Mouse (Mus musculus) left cerebral cortex, adult 11 months (tissue): ENCODE data around the gene Aco1.
"Not testable (repeated sequence)": the region's sequence is repeated elsewhere in the genome, so short reads cannot be mapped to it uniquely, and the experiment has no call there.

ENCODE experiments used
- DNase-seq: peaks from one replicate; pipeline ENCODE4 v3.0.0; 2022; ENCODE audit warnings: low spot score

The Aco1 gene

DNA sequence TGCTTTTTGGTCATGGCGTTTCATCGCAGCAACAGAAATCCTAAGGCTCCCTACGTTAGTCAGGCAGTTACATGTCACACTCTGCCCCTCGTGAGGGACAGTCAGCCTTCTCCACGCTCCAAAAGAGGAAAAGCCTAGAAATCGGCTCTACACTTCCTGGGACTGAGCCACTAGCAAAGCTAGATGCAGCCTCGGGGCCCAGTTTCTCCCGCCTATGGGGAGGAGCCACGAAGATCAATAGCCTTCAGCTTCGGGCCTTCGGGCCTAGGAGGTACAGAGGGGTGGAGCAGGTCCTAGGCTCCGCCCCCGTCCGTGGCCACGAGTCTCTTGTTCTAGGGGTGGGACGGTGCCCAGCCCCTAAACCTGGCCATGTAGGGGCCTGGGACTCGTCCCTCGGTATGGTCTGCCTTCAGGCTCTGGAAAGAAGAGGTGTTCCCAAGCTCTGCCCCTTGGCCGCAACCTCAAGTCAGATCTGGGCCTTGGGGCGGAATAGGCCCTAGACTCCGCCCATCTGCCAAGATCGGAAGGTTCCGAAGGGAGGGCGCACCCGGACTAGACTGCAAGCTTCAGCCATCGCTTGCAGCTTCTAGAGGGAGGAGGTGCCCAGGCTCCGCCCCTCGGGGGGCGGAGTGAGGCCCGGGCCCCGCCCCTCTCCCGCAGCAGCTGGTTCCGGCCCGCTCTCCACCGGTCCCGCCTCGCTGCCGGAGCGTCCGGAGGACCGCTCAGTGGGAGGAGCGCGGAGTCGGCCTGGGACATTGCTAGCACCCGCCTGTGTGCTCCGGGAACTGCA, at the start of gene Aco1:
Aco1 (plus strand) TSS at position 339 of the 790 bp plus-strand sequence.
- DNase-seq = peak; percentile 96

DNA sequence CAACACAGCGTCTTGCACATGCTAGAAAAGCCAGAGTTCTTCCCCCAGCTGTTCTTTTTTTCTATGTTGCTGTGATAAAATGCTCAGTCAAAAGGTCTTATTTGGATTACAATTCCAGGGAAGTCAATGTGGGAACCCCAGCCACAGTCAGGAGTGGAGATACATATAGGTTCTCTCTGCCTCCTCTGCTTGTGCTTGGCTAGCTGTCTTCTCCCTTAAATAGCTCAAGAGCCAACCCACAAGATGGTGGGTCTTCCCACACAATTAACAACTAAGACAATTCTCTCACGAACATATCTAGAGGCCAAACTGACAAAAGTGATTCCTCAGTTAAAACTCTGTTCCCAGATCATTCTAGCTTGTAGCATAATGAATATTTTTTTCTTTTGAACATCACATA, 47.9 kb upstream of the Aco1 start:
- DNase-seq = no peak

DNA sequence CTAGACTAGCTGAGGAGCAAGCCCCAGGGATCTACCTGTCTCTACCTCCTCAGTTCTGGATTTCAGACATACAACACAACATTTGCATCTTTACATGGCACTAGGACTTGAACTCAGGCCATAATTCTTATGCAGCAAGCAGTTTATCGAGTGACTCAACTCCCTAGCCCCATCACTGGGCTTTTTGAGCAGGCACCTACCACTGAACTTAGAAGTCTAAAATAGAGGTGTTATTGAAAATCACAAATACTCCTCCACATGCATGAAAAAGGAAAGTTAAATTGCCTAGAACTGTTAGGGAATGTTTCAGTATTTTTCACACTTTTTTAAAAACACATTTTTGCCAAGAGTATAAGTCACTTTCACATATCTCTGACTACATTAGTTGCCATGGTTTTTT, 39.9 kb upstream of the Aco1 start:
- DNase-seq = peak; percentile 11

DNA sequence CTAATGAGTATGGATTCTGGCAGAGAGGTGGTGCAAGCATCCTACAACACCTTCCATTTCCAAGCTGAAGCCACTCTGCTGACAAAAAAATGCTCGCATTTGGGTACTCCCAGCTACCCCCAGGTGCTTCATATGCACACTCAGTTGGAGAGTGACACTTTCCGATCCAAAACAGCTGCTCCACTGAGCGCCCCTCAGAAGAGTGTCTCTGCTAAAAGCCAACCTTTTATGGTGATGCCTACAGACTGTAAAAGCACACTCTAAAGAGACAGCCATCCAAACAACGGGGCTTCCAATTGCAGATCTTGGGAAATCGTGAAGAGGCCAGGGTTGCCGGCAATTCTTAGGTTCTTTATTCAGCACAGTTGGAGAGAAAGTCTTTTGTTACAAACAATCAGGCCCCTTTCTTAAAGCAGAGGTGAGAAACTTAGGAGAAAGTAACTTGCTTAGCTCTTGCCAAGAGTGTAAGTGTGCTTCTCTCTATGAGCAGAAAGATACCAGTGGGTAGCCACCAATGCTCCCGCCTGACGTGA, 36.8 kb upstream of the Aco1 start:
- no peak for DNase-seq

DNA sequence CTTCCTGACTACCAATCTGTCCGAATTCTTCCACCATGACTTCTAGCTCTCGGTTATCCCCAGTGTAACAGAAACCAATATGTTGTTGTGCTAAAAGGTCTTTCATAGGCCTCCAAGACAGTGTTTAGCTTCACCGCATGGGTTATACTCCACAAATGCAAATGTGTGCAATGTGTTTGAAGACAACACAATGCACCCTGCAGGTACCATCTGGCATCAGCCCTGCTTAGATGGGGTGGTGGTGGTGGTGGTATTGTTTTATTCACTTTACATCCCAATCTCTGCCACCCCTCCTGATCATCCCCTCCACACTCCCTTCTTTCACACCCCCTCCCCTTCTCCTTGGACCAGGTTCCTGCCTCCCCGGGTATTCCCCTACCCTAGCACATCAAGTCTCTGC, 34.9 kb upstream of the Aco1 start:
- no peak for DNase-seq

DNA sequence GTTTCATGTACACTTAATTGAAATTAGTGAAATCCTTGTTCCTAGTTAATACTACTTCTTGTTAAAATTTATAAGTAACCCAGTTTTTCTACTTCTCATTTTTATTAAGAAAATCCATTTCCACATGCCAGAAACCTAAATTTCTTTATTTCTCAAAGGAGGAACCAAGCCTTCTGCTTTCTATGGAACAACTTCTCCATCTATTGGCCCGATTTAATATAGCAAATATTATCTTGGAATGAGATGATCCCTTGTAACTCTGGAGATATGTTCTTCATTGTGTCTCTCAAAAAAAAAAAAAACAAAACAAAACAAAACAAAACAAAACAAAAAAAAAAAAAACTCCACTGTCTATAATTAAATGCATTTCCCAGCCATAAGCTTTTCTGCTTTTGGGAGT, 29.7 kb upstream of the Aco1 start:
- DNase-seq = no peak

DNA sequence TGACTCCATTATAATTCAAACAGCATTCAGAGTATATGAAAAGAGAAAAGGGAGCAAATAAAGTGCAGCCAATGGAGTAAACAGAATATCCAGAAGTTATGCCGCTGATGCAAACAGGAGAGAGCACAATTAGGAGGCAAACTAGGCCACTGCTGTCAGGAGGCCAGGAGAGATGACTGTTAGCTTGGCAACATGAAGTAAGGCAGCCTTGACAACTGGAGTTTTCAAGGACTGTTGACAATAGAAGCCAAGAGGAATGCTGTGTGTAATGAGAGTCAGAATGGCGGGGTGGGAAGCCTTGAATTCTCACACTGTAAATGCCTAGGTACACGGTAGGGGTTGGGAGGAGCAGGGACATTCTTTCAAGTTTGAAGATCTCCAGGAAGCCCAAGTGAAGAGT, 21.7 kb upstream of the Aco1 start:
- DNase-seq = no peak

DNA sequence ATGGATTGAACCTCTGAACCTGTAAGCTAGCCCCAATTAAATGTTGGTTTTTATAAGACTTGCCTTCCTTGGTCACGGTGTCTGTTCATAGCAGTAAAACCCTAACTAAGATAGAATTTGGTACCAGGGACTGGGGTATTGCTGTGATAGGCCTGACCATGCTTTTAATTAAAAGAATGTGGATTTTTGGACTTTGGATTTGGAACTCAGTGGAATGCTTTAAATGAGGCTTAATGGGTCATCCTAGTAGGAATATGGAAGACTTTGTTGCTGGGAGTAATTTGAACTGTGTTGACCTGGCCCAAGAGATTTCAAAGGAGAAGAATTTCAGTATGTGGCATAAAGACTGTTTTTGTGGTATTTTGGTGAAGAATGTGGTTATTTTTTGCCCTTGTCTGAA, 20.6 kb upstream of the Aco1 start:
- DNase-seq = not testable (repeated sequence)

DNA sequence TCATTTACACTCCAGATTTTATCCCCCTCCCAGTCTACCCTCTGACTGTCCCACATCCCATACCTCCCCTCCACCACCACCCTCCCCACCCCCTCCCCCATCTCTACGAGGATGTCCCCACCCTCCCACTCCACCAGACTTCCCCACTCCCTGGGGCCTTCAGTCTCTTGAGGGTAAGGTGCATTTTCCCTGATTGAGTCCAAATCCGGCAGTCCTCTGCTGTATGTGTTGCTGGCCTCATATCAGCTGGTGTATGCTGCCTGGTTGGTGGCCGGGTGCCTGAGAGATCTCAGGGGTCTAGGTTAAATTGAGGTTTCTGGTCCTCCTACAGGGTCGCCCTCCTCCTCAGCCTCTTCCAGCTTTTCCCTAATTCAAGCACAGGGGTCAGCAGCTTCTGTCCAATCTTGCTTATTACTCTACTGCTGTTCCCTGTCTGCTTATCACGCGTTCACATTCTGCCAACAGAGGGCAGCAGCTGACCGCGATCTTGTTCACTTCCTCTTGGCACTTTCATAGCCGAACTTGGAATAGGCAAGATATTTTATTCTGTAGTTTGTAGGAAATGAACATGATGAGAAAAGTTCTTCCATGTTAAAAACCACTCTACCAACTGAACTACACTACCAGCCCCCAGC, 8.3 kb upstream of the Aco1 start:
- peak; percentile 51 for DNase-seq

DNA sequence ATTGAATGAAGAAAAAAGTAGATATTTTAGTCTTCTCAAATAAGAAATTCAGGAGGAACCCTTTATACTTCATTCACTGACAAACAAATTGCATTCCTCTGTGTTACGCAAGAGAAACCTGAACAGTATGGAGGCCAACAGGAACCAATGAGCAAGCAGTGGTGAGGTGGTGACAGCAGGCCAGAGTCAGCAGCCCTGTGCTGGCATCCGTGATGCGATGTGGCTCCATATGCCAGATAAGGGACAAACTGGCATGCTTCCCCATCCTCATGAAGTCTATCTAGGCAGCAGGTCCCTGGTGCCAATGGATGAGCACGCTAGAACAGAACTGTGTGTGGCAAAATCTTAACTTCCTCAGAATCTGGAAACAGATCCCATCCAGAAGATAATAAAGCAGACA, 6.4 kb upstream of the Aco1 start:
- no peak for DNase-seq

DNA sequence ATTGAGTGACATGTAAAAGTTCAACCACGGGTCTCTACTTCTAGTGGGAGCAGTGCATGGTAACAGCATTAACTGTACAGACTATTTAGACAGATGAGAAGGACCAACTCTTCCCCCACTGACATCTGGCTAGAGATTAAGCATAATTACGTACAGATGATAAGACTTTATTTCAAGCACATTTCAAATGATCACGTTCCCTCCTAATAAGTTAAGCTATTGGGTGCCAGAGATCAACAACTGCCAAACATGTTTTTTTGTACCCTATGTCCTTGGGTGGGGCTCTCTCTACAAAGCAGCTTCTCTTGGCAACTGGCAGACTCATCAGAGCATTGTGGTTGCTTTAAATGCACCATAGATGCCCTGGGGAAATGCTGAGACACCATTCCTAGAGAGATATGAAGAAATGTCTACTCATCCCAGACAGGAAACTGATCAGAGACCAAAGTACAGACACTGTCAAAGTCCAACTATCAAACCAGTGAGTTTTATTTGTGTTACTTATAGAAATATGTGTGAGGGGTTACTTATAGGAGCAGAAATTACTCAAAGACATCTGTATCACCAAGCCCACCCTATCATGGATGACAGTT, 3.1 kb upstream of the Aco1 start:
- no peak for DNase-seq

DNA sequence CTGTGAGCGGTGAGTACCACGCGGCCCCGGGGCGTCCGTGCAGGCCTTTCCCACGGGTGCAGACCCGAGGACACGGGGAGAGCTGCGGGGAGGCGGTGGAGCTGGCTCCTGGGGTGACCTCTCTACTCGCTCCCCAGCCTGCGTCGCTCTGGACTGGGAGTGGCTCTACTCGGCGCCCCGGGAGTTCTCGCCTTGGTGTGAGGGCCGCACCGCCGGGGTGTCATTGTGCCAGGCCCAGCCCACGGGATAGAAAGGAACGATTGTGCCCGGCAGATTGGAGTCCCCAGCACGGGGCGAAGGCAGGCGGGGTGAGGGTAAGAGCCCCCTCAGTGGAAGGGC, 621 bp downstream of the Aco1 start:
- no peak for DNase-seq

DNA sequence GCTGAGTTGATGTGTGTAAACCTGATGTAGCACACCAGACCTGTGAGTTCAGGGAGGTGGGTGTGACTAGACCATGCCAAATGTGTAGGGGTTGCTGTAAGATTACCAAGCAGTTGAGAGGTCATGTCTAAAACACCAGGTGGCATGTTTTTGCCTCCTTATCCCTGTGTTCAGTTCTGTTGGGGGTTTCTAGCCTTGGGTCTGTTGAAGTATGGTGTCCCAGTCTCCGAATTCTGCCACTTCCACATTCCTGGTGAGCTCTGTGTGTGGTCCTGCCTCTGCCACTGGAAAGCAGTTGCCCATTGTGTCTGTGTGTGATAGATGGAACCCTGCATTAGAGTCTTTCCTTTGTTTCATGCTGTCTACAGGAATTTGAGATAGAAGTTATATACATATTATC, 1.7 kb downstream of the Aco1 start:
- no peak for DNase-seq

DNA sequence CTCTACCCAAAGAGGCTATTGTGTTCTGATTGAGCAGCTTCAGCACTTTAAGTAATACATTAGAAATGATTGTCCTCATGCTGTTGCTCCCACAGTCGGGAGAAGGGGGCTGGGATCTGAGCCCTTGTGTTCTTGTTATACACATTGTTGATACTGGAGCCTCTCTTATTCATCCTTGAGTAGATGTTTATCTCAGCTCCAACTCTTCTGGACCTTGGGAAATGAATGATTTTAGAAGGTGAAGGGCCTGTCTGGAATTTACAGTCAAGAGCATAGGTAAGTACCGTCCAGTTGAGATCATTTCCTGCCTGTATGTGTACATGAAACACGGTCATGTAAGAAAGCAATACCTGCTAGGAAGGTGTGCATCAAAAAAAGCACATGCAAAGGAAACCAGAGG, 2.1 kb downstream of the Aco1 start:
- DNase-seq = no peak

DNA sequence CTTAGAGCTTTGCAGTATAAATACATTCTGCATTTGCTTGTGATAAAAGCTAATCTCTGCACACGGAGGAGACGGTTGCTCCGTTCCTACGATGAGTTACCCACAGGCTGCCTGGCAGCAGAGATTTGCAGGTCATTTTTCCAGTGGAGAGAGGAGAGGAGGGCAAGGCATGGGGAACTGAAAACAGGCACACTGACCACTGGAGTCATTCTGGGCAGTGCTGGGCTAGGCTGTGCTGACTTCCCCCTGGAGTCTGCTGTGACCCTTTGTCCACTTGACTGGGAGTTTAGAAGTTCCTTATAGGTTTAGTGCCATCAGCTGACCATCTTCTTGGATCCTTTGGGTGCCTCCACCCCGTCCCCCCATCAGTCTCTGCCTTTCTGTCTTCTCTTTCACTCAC, 5.4 kb downstream of the Aco1 start:
- DNase-seq = no peak

DNA sequence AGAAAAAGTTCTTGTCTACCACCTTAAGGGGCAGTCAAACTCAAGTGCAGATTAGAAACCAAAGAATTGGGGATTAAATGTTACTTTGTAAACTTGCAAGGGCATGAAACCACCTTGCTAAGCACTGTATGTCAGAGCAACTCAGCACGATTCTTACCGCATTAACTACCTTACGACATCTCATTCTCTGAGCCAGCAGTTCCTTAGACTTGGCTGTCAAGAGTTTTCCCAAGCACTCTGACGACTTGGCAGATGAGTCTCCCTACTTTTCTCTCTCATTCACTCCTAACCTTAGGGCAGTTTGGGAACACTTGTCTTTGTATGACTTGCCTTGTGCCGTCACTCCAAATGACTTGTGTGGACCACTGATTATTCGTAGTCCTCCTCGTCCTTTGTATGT, 7.2 kb downstream of the Aco1 start:
- DNase-seq = no peak

DNA sequence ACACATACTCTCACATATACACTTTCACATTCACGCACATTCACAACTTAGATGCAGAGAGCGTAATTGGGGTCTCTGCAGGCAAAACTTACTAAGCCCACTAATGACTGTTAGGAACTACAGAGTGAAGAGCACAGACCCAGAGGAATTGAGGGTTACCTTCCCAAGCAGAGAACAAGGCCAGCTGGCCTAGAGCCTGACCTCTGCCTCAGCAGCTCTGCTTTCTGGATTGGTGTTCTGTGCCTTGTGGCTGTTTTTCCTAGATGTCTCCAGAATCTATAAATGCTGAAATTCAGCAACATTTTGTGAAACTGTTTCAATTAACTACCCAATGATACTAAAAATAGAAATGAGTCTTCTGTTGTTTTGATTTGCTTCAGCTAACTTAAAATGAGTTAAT, 9.9 kb downstream of the Aco1 start:
- no peak for DNase-seq

DNA sequence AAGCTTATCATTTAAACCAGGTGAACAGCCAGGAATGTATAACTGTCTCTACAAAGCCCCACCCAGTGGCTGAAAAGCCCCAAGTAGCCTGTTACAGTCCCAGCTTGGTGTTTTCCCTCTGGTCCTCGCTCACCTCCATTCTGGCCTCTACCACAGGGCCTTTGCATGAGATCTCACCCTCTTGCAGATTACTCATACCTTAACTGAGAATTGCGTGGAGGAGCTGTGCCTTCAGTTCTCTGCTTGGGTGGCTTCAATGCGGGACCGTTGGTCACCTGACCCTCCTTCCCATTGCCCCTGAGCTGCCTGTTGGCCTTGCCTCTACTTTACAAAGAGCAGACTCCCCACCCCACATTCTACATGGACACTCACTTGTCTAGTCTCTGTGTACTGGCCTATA, 10.6 kb downstream of the Aco1 start:
- no peak for DNase-seq

DNA sequence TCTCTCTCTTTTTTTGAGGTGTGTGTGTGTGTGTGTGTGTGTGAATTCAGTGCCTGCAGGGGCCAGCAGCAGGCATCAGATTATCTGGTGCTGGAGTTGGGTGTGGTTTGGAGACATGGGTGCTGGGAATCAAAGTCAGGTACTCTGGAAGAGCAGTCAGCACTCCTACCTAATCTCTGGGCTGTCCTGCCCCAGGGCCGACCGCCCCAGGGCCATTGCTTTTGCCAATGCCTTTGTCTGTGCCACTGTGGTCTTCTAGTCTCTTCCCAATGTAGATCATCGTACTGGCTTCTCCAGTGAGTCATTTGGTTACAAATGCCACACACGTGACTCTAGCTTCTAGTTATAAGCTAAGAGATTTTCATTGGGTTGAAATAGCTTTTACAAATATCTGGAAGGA, 11.9 kb downstream of the Aco1 start:
- no peak for DNase-seq

DNA sequence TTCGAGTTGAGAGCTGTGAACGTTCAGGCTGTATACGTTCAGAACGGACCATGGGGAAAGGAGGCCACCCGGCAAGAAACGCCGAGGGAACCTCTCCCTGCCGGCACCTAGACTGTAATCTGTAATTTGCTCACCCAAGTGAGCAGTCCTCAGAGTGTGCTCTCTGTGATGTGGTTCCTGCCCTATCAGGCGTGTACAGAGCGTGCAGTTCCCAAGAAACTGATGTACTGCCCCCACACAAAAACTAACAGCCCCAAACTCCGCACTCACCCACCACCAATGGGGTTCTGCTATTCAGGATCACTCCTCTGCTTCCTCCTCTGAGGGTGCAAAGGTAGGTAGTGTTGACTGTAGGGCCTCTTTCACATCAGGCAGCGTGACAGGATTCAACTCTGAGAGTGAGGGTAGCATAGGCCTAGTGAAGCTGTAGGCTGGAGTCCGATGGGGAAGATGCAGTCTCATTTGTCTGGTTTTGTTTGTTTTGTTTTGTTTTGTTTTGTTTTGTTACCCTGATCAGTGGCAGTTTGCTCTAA, 12.7 kb downstream of the Aco1 start:
- no peak for DNase-seq

DNA sequence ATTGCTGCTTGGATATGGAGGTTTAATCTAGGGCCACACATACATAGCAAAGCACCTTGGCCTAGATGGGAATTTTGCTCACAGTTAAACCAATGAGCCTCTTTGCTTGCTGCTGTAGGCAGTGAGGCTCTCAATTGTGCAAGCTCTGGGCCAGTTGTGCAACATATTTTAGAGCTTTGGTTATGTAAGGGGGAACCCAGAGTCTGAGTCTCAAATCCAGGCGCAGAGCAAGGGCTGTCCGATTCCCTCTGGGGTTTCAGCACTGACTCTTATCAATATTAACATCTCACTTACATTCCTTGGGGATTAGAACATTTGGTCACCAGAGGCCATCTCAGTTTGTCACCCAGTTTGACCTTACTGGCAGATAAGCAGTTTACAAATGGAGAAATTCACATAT, 13.3 kb downstream of the Aco1 start:
- no peak for DNase-seq

DNA sequence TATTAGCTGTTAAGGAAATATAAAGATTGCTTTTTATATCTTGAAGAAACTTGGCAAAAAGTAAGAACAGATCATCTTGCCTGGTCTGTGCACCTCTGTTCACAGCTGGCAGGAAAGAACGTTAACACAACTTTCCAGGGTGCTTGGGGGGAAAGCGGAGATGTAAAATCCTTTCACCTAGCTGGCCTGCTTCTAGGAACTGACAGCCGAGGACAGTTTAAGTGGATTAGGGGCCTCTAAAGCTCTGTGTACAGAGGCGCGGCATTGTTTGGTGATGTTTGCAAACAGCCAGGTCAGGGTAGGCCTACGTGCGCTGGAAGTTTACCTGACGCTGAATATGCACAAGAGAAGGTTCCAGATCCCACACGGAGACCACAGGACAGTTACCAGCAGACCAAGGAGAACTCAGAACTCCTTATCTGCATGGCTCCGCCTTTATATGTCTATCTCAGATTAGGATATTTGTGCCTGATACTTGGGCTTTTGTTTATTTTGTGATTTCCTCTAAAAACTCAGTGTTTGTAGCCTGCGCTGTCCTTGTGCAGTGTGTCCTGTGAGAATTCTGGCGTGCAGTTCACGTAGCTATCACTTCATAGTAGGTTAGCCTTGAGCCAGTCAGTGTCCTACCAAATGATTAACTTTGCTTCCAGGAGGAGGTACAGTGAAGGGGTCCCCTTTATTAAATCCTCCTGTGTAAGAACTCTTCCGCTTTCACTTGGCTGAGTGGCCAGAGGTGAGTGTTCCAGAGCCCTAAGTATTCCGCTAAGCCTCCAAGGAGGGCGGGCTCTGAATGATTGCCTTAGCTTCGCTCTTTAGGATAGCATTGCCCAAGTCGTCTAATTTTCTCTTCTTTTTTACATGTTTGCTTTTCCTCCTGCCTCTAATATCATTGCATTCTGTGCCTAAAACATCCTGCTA, 14.0 kb downstream of the Aco1 start:
- no peak for DNase-seq
